Mouse (Mus musculus): ENCODE data around the gene Mllt6. TPM values are rescaled to one million over a fixed set of nuclear protein-coding genes. Genes with fewer than 3 reads are reported as not detected.
"Not testable (repeated sequence)": the region's sequence is repeated elsewhere in the genome, so short reads cannot be mapped to it uniquely, and the experiment has no call there.

The Mllt6 gene
- polyA plus RNA-seq, 1 experiment from 2014 or later, result 5.0 TPM

- Histone ChIP-seq H3K4me1 (replicated peaks; ENCODE audit: control insufficient read depth, insufficient read depth, low read length) (peaks cover 5% of the 10 kb centered on the region), H3K9ac (no peak overlapping the region), H3K27me3 (ENCODE audit: control insufficient read depth, insufficient read depth, low read length) (peaks cover 78% of the 10 kb centered on the region), H3K36me3 (replicated peaks; ENCODE audit: control insufficient read depth, insufficient read depth) (no peaks in the 10 kb centered on the region), H3K27ac (no peak overlapping the region), H3K9me3 (ENCODE audit: control insufficient read depth, low read length) (no peaks in the 10 kb centered on the region), H3K4me2 (replicated peaks) (peak overlapping the region; percentile 79), H3K4me3 (replicated peaks; ENCODE audit: low read length) (peak overlapping the region; percentile 59)
- no peak for ATAC-seq (ENCODE audit: low FRiP score)
- no peak for DNase-seq (ENCODE audit: low spot score)
- under 1% methylated on average over 30 of the region's 30 CpGs for WGBS
These were observed 35.5 kb upstream of the Mllt6 start for GRCm38 (mm10) chr11:97627556-97628302.

- H3K4me1 ChIP-seq (replicated peaks; ENCODE audit: control insufficient read depth, insufficient read depth, low read length), result peaks cover 5% of the 10 kb centered on the region
- no peak for ATAC-seq (ENCODE audit: low FRiP score)
- H3K9me3 ChIP-seq (ENCODE audit: control insufficient read depth, low read length), result no peaks in the 10 kb centered on the region
- WGBS, result under 1% methylated on average over 27 of the region's 28 CpGs
- H3K27me3 ChIP-seq (ENCODE audit: control insufficient read depth, insufficient read depth, low read length), result peaks cover 76% of the 10 kb centered on the region
- no peak overlapping the region for H3K27ac ChIP-seq
- peak overlapping the region; percentile 59 for H3K4me3 ChIP-seq (replicated peaks; ENCODE audit: low read length)
- no peaks in the 10 kb centered on the region for H3K36me3 ChIP-seq (replicated peaks; ENCODE audit: control insufficient read depth, insufficient read depth)
- H3K9ac ChIP-seq, result no peak overlapping the region
- H3K4me2 ChIP-seq (replicated peaks), result peak overlapping the region; percentile 79
- DNase-seq (ENCODE audit: low spot score), result no peak
These were observed 35.0 kb upstream of the Mllt6 start for GRCm38 (mm10) chr11:97628303-97628567.

- ATAC-seq (ENCODE audit: low FRiP score), result peak; percentile 26; the same call in 1 of the 2 replicates
- no peak overlapping the region for H3K27ac ChIP-seq
- WGBS, result under 1% methylated on average over 93 of the region's 106 CpGs
These were observed 34.4 kb upstream of the Mllt6 start for GRCm38 (mm10) chr11:97628568-97629518.

GRCm38 (mm10) chr11:97629576-97629975 lies 33.6 kb upstream of the Mllt6 start, which contains the start of gene Epop:
Epop (minus strand) TSS chr11:97629702.
- under 1% methylated on average over 43 of the region's 47 CpGs for WGBS
- ATAC-seq (ENCODE audit: low FRiP score) (peak; percentile 96), DNase-seq (ENCODE audit: low spot score) (peak; percentile 88)
- Histone ChIP-seq H3K27me3 (ENCODE audit: control insufficient read depth, insufficient read depth, low read length) (peaks cover 68% of the 10 kb centered on the region), H3K9me3 (ENCODE audit: control insufficient read depth, low read length) (no peaks in the 10 kb centered on the region), H3K4me2 (replicated peaks) (peak within 1 kb of the TSS; percentile 79), H3K4me1 (replicated peaks; ENCODE audit: control insufficient read depth, insufficient read depth, low read length) (peaks cover 5% of the 10 kb centered on the region), H3K27ac (no peak within 1 kb of the TSS), H3K36me3 (replicated peaks; ENCODE audit: control insufficient read depth, insufficient read depth) (no peaks in the 10 kb centered on the region), H3K9ac (peak within 1 kb of the TSS; percentile 65), H3K4me3 (replicated peaks; ENCODE audit: low read length) (peak within 1 kb of the TSS; percentile 59)

More at GRCm38 (mm10) chr11:97628568-97629518, 34.4 kb upstream of the Mllt6 start:
- Histone ChIP-seq H3K36me3 (replicated peaks; ENCODE audit: control insufficient read depth, insufficient read depth) (no peaks in the 10 kb centered on the region), H3K27me3 (ENCODE audit: control insufficient read depth, insufficient read depth, low read length) (peaks cover 71% of the 10 kb centered on the region), H3K9me3 (ENCODE audit: control insufficient read depth, low read length) (no peaks in the 10 kb centered on the region), H3K4me1 (replicated peaks; ENCODE audit: control insufficient read depth, insufficient read depth, low read length) (peaks cover 5% of the 10 kb centered on the region), H3K4me3 (replicated peaks; ENCODE audit: low read length) (peak overlapping the region; percentile 59), H3K9ac (peak overlapping the region; percentile 65), H3K4me2 (replicated peaks) (peak overlapping the region; percentile 79)
- no peak for DNase-seq (ENCODE audit: low spot score)

- ATAC-seq (ENCODE audit: low FRiP score) (no peak), DNase-seq (ENCODE audit: low spot score) (no peak)
- peaks cover 54% of the 10 kb centered on the region for H3K27me3 ChIP-seq (ENCODE audit: control insufficient read depth, insufficient read depth, low read length)
These were observed 32.2 kb upstream of the Mllt6 start for GRCm38 (mm10) chr11:97631046-97631445.

GRCm38 (mm10) chr11:97631500-97631899 lies 31.7 kb upstream of the Mllt6 start:
- no peak overlapping the region for H3K9ac ChIP-seq
- no peaks in the 10 kb centered on the region for H3K9me3 ChIP-seq (ENCODE audit: control insufficient read depth, low read length)
- no peak overlapping the region for H3K4me3 ChIP-seq (replicated peaks; ENCODE audit: low read length)
- no peaks in the 10 kb centered on the region for H3K36me3 ChIP-seq (replicated peaks; ENCODE audit: control insufficient read depth, insufficient read depth)
- DNase-seq (ENCODE audit: low spot score), result no peak
- WGBS, result 19% methylated on average over 5 of the region's 5 CpGs
- H3K27ac ChIP-seq, result no peak overlapping the region
- no peak for ATAC-seq (ENCODE audit: low FRiP score)
- peaks cover 50% of the 10 kb centered on the region for H3K27me3 ChIP-seq (ENCODE audit: control insufficient read depth, insufficient read depth, low read length)
- peaks cover 5% of the 10 kb centered on the region for H3K4me1 ChIP-seq (replicated peaks; ENCODE audit: control insufficient read depth, insufficient read depth, low read length)
- H3K4me2 ChIP-seq (replicated peaks), result no peak overlapping the region

More at GRCm38 (mm10) chr11:97631046-97631445, 32.2 kb upstream of the Mllt6 start:
- Histone ChIP-seq H3K4me2 (replicated peaks) (no peak overlapping the region), H3K9ac (no peak overlapping the region), H3K36me3 (replicated peaks; ENCODE audit: control insufficient read depth, insufficient read depth) (no peaks in the 10 kb centered on the region), H3K27ac (no peak overlapping the region), H3K4me3 (replicated peaks; ENCODE audit: low read length) (no peak overlapping the region), H3K9me3 (ENCODE audit: control insufficient read depth, low read length) (no peaks in the 10 kb centered on the region), H3K4me1 (replicated peaks; ENCODE audit: control insufficient read depth, insufficient read depth, low read length) (peaks cover 5% of the 10 kb centered on the region)
- 21% methylated on average over 2 of the region's 2 CpGs for WGBS

GRCm38 (mm10) chr11:97631938-97632337 lies 31.3 kb upstream of the Mllt6 start:
- H3K4me3 ChIP-seq (replicated peaks; ENCODE audit: low read length), result no peak overlapping the region
- no peaks in the 10 kb centered on the region for H3K36me3 ChIP-seq (replicated peaks; ENCODE audit: control insufficient read depth, insufficient read depth)
- H3K4me2 ChIP-seq (replicated peaks), result no peak overlapping the region
- peaks cover 5% of the 10 kb centered on the region for H3K4me1 ChIP-seq (replicated peaks; ENCODE audit: control insufficient read depth, insufficient read depth, low read length)
- DNase-seq (ENCODE audit: low spot score), result peak; percentile 86
- no peak for ATAC-seq (ENCODE audit: low FRiP score)
- H3K27ac ChIP-seq, result no peak overlapping the region
- WGBS, result 4% methylated on average over 12 of the region's 12 CpGs
- H3K9ac ChIP-seq, result no peak overlapping the region
- H3K27me3 ChIP-seq (ENCODE audit: control insufficient read depth, insufficient read depth, low read length), result peaks cover 48% of the 10 kb centered on the region
- no peaks in the 10 kb centered on the region for H3K9me3 ChIP-seq (ENCODE audit: control insufficient read depth, low read length)

GRCm38 (mm10) chr11:97632440-97632839 lies 30.8 kb upstream of the Mllt6 start:
- H3K27ac ChIP-seq; ATAC-seq (ENCODE audit: low FRiP score); DNase-seq (ENCODE audit: low spot score); H3K4me1 ChIP-seq (replicated peaks; ENCODE audit: control insufficient read depth, insufficient read depth, low read length); H3K9ac ChIP-seq; H3K4me2 ChIP-seq (replicated peaks); H3K9me3 ChIP-seq (ENCODE audit: control insufficient read depth, low read length); H3K36me3 ChIP-seq (replicated peaks; ENCODE audit: control insufficient read depth, insufficient read depth); H3K4me3 ChIP-seq (replicated peaks; ENCODE audit: low read length): not testable (repeated sequence)
- WGBS, result 84% methylated on average over 4 of the region's 4 CpGs
- H3K27me3 ChIP-seq (ENCODE audit: control insufficient read depth, insufficient read depth, low read length), result peaks cover 43% of the 10 kb centered on the region

GRCm38 (mm10) chr11:97635468-97636019 lies 27.7 kb upstream of the Mllt6 start:
- H3K4me1 ChIP-seq (replicated peaks; ENCODE audit: control insufficient read depth, insufficient read depth, low read length), result no peaks in the 10 kb centered on the region
- no peaks in the 10 kb centered on the region for H3K9me3 ChIP-seq (ENCODE audit: control insufficient read depth, low read length)
- H3K27ac ChIP-seq, result no peak overlapping the region
- no peak for ATAC-seq (ENCODE audit: low FRiP score)
- 80% methylated on average over 11 of the region's 11 CpGs for WGBS
- no peak overlapping the region for H3K4me3 ChIP-seq (replicated peaks; ENCODE audit: low read length)
- no peak overlapping the region for H3K4me2 ChIP-seq (replicated peaks)
- H3K27me3 ChIP-seq (ENCODE audit: control insufficient read depth, insufficient read depth, low read length), result peaks cover 17% of the 10 kb centered on the region
- H3K36me3 ChIP-seq (replicated peaks; ENCODE audit: control insufficient read depth, insufficient read depth), result no peaks in the 10 kb centered on the region
- DNase-seq (ENCODE audit: low spot score), result no peak
- H3K9ac ChIP-seq, result no peak overlapping the region

All from hindbrain, embryonic 14.5 days (tissue).